Mouse (Mus musculus): ENCODE data around the gene Rpl41. TPM values are rescaled to one million over a fixed set of nuclear protein-coding genes. Genes with fewer than 3 reads are reported as not detected.

Gene Rpl41
- polyA plus RNA-seq, 1 experiment from 2014 or later = 4,329 TPM

GRCm38 (mm10) chr10:128584386-128584785, 35.3 kb upstream of the Rpl41 start:
- peaks cover 40% of the 10 kb centered on the region for H3K27me3 ChIP-seq
- no peak overlapping the region for H3K9ac ChIP-seq
- peak overlapping the region; percentile 32 for H3K4me2 ChIP-seq
- 0 out of 2 replicates have a peak, but pooled peaks have one; percentile 29 for ATAC-seq (ENCODE audit: insufficient number of reproducible peaks, insufficient read depth, low FRiP score, low TSS enrichment, low read depth)
- peaks cover 24% of the 10 kb centered on the region for H3K4me1 ChIP-seq
- H3K4me3 ChIP-seq = no peak overlapping the region
- H3K9me3 ChIP-seq = no peaks in the 10 kb centered on the region
- H3K27ac ChIP-seq = 0 out of 2 replicates have a peak overlapping the region, but pooled peaks have one; percentile 48
- 0 out of 2 replicates have a peak, but pooled peaks cover 5% of the 10 kb centered on the region for H3K36me3 ChIP-seq
- WGBS = 16% methylated on average over 4 of the region's 4 CpGs

DNA sequence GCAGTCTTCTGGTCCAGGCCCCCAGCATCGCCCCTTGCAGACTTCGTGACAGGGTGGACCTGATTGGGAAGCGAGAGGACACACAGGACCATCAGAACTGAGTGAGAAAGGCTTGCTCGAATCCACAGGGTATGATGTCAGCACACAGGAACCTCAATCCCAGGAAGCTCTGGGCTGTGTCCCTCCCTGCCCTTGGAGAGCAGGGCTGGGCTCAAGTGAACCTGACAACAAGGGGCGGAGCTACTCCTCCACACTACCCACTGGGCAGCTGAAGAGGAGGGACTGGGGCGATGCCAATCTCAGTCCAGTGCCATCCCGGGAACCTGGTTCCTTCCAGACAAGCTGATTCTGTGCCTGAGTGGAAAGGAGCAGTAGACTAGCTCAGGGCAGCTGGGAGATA, 34.5 kb upstream of the Rpl41 start:
- H3K9ac ChIP-seq = peak overlapping the region; percentile 21; the same call in 1 of the 2 replicates

GRCm38 (mm10) chr10:128579731-128580130, 30.6 kb upstream of the Rpl41 start:
- H3K4me3 ChIP-seq = no peak overlapping the region
- no peak for ATAC-seq (ENCODE audit: insufficient number of reproducible peaks, insufficient read depth, low FRiP score, low TSS enrichment, low read depth)
- no peaks in the 10 kb centered on the region for H3K9me3 ChIP-seq
- H3K27me3 ChIP-seq = peaks cover 7% of the 10 kb centered on the region; the same call in 1 of the 2 replicates
- 61% methylated on average over 4 of the region's 4 CpGs for WGBS
- no peak overlapping the region for H3K9ac ChIP-seq
- peaks cover 9% of the 10 kb centered on the region for H3K4me1 ChIP-seq
- peaks cover 17% of the 10 kb centered on the region; the same call in 1 of the 2 replicates for H3K36me3 ChIP-seq
- H3K27ac ChIP-seq = no peak overlapping the region
- H3K4me2 ChIP-seq = no peak overlapping the region

More for the DNA sequence above, 34.5 kb upstream of the Rpl41 start:
- WGBS = 47% methylated on average over 7 of the region's 7 CpGs
- Histone ChIP-seq H3K9me3 (no peaks in the 10 kb centered on the region), H3K27ac (peak overlapping the region; percentile 48; the same call in 1 of the 2 replicates), H3K27me3 (peaks cover 32% of the 10 kb centered on the region), H3K4me2 (peak overlapping the region; percentile 32; the same call in 1 of the 2 replicates), H3K4me3 (no peak overlapping the region), H3K36me3 (0 out of 2 replicates have a peak, but pooled peaks cover 5% of the 10 kb centered on the region), H3K4me1 (peaks cover 18% of the 10 kb centered on the region)
- ATAC-seq (ENCODE audit: insufficient number of reproducible peaks, insufficient read depth, low FRiP score, low TSS enrichment, low read depth) = no peak

GRCm38 (mm10) chr10:128579298-128579697, 30.2 kb upstream of the Rpl41 start:
- no peak overlapping the region for H3K9ac ChIP-seq
- H3K27ac ChIP-seq = no peak overlapping the region
- no peaks in the 10 kb centered on the region for H3K9me3 ChIP-seq
- peaks cover 7% of the 10 kb centered on the region; the same call in 1 of the 2 replicates for H3K27me3 ChIP-seq
- no peak overlapping the region for H3K4me2 ChIP-seq
- 85% methylated on average over 3 of the region's 3 CpGs for WGBS
- peaks cover 9% of the 10 kb centered on the region for H3K4me1 ChIP-seq
- H3K4me3 ChIP-seq = no peak overlapping the region
- peaks cover 17% of the 10 kb centered on the region; the same call in 1 of the 2 replicates for H3K36me3 ChIP-seq
- ATAC-seq (ENCODE audit: insufficient number of reproducible peaks, insufficient read depth, low FRiP score, low TSS enrichment, low read depth) = no peak

- no peak overlapping the region for H3K27ac ChIP-seq
- H3K4me3 ChIP-seq = no peak overlapping the region
- no peak overlapping the region for H3K9ac ChIP-seq
- ATAC-seq (ENCODE audit: insufficient number of reproducible peaks, insufficient read depth, low FRiP score, low TSS enrichment, low read depth) = no peak
- no peaks in the 10 kb centered on the region for H3K4me1 ChIP-seq
- H3K27me3 ChIP-seq = no peaks in the 10 kb centered on the region
- H3K36me3 ChIP-seq = peaks cover 17% of the 10 kb centered on the region; the same call in 1 of the 2 replicates
- no peak overlapping the region for H3K4me2 ChIP-seq
- WGBS = 67% methylated on average over 11 of the region's 11 CpGs
- H3K9me3 ChIP-seq = no peaks in the 10 kb centered on the region
Measured at GRCm38 (mm10) chr10:128578330-128578729, 29.2 kb upstream of the Rpl41 start.

- Histone ChIP-seq H3K27ac (no peak overlapping the region), H3K27me3 (no peaks in the 10 kb centered on the region), H3K4me1 (no peaks in the 10 kb centered on the region), H3K4me3 (no peak overlapping the region), H3K9ac (no peak overlapping the region), H3K4me2 (no peak overlapping the region), H3K9me3 (no peaks in the 10 kb centered on the region), H3K36me3 (peaks cover 24% of the 10 kb centered on the region; the same call in 1 of the 2 replicates)
- WGBS = 93% methylated on average over 2 of the region's 2 CpGs
- no peak for ATAC-seq (ENCODE audit: insufficient number of reproducible peaks, insufficient read depth, low FRiP score, low TSS enrichment, low read depth)
Measured at GRCm38 (mm10) chr10:128575063-128575462, 26.0 kb upstream of the Rpl41 start.

GRCm38 (mm10) chr10:128565788-128566531, 16.9 kb upstream of the Rpl41 start, which contains the start of gene Pa2g4:
Pa2g4 (minus strand) TSS chr10:128565987.
- WGBS = under 1% methylated on average over 58 of the region's 58 CpGs
- peak; percentile 97 for ATAC-seq (ENCODE audit: insufficient number of reproducible peaks, insufficient read depth, low FRiP score, low TSS enrichment, low read depth)

GRCm38 (mm10) chr10:128565206-128565787, 16.2 kb upstream of the Rpl41 start:
- WGBS = under 1% methylated on average over 46 of the region's 46 CpGs
- Histone ChIP-seq H3K36me3 (peaks cover 39% of the 10 kb centered on the region), H3K4me2 (peak overlapping the region; percentile 92), H3K27ac (peak overlapping the region; percentile 91), H3K4me1 (peaks cover 21% of the 10 kb centered on the region), H3K27me3 (no peaks in the 10 kb centered on the region), H3K9ac (peak overlapping the region; percentile 91), H3K9me3 (no peaks in the 10 kb centered on the region), H3K4me3 (peak overlapping the region; percentile 95)
- ATAC-seq (ENCODE audit: insufficient number of reproducible peaks, insufficient read depth, low FRiP score, low TSS enrichment, low read depth) = 0 out of 2 replicates have a peak, but pooled peaks have one; percentile 5

More at GRCm38 (mm10) chr10:128565788-128566531, 16.9 kb upstream of the Rpl41 start, which contains the start of gene Pa2g4:
- no peaks in the 10 kb centered on the region for H3K27me3 ChIP-seq
- H3K4me2 ChIP-seq = peak within 1 kb of the TSS; percentile 92
- peak within 1 kb of the TSS; percentile 95 for H3K4me3 ChIP-seq
- H3K36me3 ChIP-seq = peaks cover 34% of the 10 kb centered on the region
- H3K9ac ChIP-seq = peak within 1 kb of the TSS; percentile 91
- H3K27ac ChIP-seq = peak within 1 kb of the TSS; percentile 91
- H3K9me3 ChIP-seq = no peaks in the 10 kb centered on the region
- peaks cover 21% of the 10 kb centered on the region for H3K4me1 ChIP-seq

DNA sequence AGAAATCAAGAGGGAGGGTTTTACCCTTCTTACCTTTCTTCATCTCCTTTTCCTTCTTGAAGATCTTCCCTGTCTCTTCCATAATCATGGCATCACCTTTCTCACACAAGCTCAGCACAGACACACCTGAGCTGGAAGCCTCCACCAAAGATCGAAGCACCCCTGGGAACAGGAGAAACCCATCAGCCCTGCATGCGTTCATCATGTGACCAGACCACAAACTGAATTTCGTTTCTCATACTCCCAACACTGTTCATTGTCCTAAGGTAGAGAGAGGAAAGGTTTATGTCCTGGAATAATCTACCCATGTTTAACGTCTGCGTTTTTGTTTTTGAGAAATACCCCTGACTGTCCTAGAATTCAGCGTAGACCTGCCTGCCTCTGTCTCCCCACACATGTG, 14.4 kb upstream of the Rpl41 start:
- no peaks in the 10 kb centered on the region for H3K27me3 ChIP-seq
- WGBS = 90% methylated on average over 6 of the region's 6 CpGs
- peak overlapping the region; percentile 44 for H3K9ac ChIP-seq
- no peak for ATAC-seq (ENCODE audit: insufficient number of reproducible peaks, insufficient read depth, low FRiP score, low TSS enrichment, low read depth)
- peak overlapping the region; percentile 95 for H3K4me3 ChIP-seq
- H3K9me3 ChIP-seq = no peaks in the 10 kb centered on the region
- peaks cover 54% of the 10 kb centered on the region for H3K36me3 ChIP-seq
- no peak overlapping the region for H3K27ac ChIP-seq
- H3K4me1 ChIP-seq = peaks cover 21% of the 10 kb centered on the region
- H3K4me2 ChIP-seq = peak overlapping the region; percentile 92

DNA sequence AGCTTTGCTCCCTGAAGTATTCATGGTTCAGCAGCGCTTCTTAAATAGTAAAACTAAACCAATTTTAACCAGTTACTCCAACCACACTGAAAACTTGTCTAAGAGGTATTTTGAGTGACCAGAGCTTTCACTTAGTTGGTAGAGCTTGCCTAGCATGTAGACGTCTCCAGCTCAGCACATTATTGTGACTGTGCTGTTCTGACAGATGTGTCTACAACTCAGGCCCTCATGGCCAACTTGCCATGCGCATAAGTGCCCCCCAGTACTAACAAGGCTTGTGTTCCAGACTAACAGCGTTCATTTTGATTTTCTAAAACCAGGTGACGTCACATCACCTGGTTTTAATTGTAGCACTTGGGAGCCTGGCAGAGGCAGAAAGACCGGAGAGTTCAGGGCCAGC, 7.9 kb upstream of the Rpl41 start:
- ATAC-seq (ENCODE audit: insufficient number of reproducible peaks, insufficient read depth, low FRiP score, low TSS enrichment, low read depth) = no peak
- Histone ChIP-seq H3K4me3 (no peak overlapping the region), H3K9ac (no peak overlapping the region), H3K27ac (no peak overlapping the region; the same call in 1 of the 2 replicates), H3K9me3 (no peaks in the 10 kb centered on the region), H3K27me3 (no peaks in the 10 kb centered on the region), H3K4me2 (no peak overlapping the region), H3K4me1 (no peaks in the 10 kb centered on the region), H3K36me3 (peaks cover 50% of the 10 kb centered on the region)
- WGBS = 63% methylated on average over 6 of the region's 6 CpGs

- Histone ChIP-seq H3K4me3 (no peak overlapping the region), H3K9ac (no peak overlapping the region), H3K4me2 (no peak overlapping the region), H3K9me3 (no peaks in the 10 kb centered on the region), H3K36me3 (peaks cover 44% of the 10 kb centered on the region), H3K27ac (no peak overlapping the region), H3K27me3 (no peaks in the 10 kb centered on the region), H3K4me1 (no peaks in the 10 kb centered on the region)
- ATAC-seq (ENCODE audit: insufficient number of reproducible peaks, insufficient read depth, low FRiP score, low TSS enrichment, low read depth) = no peak
Measured at GRCm38 (mm10) chr10:128556286-128556685, 7.2 kb upstream of the Rpl41 start.

All from embryonic facial prominence, embryonic 13.5 days (tissue).